Mouse (Mus musculus) T-helper 17 cell (primary cell): ENCODE measurements around the gene Cfap70.

Experiments
- in situ Hi-C, 2 experiments: fragments of 300-600 bp; cut with MboI, MseI; formaldehyde crosslinking; loops; 1 replicate in 1 of 2; 2 replicates in 1 of 2; pipeline ENCODE4 v1.15.1; 2025; ENCODE audit warnings: high pct_unique_total_duplicates in 2 of 2

The Cfap70 gene

DNA sequence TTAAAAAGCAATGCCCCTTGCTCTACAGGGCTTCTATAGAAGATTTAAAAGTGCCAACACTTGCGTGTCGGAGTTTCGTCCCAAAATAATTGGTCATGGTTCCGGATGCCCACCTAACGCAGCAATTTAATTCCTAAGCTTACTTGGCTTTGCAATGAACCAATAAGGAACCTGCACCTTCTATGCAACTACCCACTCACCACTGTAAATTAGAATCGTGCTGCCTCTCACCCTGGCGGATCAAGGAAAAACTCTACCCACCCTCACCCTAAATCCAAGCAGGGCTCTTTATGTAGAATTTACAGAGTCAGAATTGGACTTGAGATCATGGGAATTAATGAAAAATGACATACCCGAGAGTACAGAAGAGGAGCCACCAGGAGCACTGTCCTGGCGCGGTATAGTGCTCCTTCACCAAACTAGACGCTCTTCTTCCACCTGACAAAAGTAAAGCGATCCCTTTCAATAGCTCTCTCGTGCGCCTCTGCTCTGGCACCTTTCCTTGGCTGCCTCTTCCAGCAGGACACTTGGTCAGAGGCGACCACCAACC is 104.5 kb downstream of the Cfap70 start:
- in situ Hi-C loops: loop anchor here (10.0 kb wide), 2 partner anchors 197 to 1223 kb away; partner anchors contain the start of gene Ppp3cb (in 1 of the 2)

DNA sequence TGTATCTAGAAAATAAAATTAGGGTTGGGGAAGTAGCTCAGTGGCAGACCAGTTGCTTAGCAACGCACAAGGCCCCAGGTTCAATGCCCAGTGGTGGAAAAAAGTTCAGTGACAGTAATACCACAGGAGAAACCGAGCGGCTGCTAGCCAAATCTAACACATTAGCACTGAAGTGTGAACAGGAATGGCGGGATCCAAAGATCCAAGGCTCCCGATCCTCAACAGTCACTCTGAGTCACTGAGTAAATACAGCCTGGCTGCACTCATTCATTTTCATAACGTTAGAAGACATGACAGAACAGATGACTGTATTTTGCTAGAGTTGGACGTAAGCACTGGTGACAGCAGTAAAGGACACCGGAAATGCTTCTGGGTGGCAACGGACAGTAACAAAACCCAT is 106.1 kb downstream of the Cfap70 start:
- in situ Hi-C loops: loop anchor here (10.0 kb wide), 2 partner anchors 199 to 1221 kb away; partner anchors contain the start of gene Ppp3cb (in 1 of the 2)
